Mouse (Mus musculus): ENCODE data around the gene Endov.

The Endov gene

DNA sequence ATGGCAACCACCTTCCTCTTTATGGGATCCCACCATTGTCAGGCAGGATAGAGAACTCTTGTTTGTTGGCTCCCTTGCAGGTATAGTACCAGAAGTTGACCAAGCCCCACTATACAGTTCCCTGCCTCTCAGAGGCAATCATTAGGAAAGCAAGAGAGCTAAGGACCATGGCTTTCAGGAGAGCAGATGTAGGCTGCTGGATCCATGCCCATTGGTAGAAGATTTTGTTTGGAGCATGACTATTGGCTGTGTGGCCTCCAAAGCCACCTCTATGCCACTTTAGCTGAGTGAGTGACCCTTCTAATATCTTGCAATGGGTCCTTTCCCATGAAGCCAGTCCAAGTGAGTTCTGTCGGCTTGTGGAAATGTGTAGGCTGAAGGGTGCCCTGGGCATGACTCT, 28.2 kb downstream of the Endov start:
- DNase-seq, result peak; percentile 38 to 48

DNA sequence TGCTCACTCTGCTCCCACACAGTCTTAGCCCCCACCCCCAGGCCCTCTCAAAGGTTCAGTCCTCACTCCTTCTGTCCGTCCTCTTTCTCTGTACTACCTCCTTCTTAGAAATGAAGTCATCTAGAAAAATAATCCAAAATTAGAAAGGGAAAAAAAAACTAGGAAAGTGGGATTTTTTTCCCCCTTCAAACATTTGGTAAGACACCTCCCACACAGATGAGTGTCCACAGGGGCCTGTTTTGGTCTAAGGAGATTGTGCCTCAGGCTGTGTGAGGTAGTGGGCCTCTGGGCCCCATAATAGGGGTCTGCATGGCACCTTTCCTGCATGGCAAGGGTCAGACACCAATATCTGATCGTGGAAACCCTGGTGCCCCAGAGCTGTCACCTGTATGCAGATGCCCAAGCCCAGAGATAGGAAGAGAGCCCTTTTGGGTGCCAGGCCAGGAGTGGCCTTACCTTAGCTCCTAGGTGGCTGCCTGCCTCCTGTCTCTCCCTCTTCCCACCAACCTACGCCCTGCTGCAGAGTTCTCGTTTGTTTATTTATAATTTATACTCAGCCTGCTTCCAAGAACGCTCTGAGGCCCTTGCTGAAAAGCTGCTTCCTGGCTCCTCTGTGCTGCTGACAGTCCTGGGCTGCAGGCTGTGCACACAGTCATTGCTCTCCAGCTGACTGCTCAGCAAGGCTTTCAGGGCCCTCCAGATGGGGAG, 29.0 kb downstream of the Endov start:
- DNase-seq, result no peak

DNA sequence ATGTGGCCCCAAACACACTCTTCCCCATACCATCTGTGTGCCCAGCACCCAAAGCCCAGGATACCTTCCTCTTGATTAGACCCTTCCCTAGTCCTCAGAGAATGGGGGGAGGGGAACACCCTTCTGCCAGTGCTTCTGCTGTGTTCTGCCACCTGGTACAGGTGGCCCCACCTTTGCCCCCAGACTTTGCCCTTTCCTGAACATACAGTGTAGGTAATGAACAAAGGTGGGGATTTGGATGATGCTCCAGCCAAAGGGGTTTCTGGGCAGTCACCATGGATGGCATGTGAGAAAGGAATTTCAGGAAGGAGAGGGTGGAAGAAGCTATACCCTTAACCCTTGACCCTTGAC, 29.5 kb downstream of the Endov start:
- no peak for DNase-seq

DNA sequence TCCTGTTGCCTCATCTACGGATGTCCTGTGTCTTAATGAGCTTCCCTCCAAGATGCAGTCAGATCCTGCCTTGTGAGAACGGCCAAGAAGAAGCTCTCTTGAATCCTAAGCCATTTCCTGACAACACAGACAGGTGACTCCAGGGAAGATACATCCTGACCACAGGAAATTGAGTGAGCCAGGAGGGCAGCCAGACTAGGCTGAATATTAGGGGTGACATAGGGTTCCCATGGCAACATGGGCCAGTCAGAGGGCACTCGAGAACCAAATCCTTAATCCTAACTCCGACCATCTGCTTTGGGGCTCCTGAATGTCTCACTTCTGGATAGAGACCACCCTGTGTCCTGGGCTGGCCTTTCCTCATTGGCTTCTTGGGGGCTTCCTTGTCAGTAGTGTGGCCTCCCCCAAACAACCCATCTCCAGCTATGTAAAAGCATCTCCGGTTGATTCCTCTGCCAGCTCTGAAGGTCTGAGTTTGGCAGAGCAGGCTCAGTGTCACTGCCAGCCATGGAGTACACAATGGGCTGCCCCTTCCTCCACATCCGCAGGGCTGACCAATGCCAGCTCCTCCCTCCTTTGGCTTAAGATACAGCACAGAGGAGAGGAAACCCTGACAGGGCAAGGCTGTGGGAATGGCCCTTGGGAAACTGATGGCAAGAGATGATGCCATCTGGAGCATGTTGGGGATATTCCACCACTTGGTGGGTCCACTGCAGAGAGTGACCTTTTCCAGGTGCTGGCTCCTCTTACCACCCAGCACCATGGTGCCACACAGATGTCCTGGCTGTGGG, 31.0 kb downstream of the Endov start:
- peak in 1 of 2 experiments; percentile 77 for DNase-seq

DNA sequence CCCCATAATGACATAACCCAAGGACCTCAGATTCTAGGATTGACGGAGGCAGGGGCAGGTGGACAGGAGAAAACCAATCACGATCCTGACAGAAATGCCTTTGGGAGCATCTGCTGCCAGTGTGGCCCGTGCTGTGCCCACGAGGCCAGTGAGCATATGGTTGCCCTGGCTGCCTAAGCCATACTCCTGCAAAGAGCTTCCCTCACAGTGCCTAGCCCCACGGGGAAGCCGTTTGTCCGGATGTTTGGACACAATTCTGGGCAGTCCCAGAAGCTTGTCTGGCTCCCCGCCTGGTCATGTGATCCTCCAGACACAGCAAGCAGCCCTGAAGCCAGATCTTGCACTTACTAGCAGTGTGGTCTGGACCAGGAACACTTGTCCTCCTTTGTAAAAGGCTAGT, 31.6 kb downstream of the Endov start:
- peak; percentile 98 for DNase-seq

DNA sequence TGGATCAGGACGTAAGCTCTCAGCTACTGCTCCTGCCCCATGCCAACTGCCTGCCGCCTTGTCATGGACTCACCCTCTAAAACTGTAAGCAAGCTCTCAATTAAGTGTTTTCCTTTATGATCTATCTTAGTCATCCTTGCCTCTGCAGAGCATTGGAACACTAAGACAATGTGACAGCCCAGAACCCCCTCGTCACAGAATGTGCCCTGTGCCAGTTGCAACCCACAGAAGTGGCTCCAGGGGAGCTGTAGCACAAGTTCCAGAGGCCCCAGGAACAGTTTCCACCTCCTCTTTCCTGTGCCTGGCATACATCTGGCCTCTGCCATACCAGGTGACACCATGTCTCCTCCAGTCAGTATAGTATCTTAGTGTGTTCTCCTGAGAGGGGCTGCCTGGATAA, 32.2 kb downstream of the Endov start:
- DNase-seq, result no peak

DNA sequence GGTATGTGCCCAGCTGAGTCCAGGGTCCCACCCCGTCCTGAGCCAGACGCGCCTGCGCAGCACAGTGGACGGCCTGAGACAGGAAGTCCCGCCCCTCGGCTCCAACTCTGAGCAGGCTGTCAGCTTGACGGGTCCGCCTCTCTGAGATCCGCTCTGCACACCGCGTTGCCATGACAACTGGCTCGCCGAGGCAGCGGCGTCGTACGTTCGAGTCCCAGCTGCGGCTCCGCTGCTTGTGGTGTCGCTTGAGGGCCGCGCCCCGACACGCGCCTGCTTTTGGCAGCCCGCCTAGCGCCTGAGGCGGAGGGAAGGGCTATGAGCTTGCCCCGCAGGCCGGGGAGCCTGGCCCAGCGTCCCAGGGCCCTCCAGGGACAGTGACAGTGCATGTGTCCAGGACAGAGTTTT, 33.4 kb downstream of the Endov start:
- peak; percentile 64 to 65 for DNase-seq

DNA sequence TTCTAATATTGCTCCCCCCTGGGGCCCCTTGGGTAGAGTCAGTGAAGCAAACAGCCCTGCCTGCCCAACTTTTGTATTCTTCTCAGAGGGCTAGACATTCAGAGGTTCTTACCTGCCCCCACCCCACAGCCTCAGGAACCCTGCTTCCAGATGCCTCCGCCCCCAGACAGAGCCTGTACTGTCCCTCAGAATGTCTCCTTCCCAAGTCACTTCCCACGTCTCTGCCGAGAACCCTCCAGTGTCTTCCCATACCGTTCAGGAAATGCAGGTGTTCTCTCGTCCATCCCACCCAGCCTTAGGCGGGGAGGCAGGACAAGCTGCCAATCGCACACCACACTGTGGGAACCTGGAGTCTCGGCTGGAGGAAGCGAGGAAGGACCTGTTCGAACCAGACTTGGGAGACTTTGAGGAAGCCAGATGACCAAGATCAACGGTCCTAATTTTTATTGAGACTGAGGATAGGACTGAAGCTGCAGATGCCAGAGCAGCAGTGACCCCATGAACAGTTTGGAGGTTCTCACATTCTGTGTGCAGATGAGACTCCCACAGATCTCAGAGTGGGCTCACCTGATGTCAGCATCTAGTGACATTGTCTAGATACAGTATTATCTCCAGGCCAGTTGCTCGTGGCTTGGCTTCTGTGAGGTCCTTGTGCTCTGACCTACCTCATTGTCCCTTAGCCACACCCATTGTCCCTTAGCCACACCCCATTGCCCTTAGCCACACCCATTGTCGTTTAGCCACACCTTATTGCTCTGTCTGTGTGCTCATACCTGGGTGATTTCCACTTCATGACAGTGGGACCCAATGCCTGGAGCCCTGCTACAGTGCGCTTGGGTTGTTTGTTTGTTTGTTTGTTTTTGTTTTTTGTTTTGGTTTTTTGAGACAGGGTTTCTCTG, 35.2 kb downstream of the Endov start:
- DNase-seq, result no peak

DNA sequence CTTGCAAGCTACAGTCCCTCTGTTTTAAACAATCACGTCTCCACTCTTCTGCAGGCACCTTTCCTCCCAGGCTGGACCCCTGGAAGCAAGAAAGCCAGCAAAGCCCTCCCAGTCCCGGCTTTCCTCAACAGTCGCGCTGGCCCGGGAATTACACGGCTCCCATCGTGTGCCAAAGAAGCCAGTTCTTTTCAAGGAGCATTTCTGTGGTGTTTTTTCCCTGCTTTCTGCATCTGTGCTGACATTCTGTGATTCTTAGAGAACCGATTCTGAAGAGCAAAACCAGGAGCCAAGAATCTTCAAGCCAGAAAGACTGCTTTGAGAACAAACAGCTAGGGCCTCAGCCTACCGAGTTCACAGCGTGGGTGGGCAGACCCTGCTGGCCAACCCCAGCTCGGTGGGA, 37.8 kb downstream of the Endov start:
- no peak for DNase-seq

DNA sequence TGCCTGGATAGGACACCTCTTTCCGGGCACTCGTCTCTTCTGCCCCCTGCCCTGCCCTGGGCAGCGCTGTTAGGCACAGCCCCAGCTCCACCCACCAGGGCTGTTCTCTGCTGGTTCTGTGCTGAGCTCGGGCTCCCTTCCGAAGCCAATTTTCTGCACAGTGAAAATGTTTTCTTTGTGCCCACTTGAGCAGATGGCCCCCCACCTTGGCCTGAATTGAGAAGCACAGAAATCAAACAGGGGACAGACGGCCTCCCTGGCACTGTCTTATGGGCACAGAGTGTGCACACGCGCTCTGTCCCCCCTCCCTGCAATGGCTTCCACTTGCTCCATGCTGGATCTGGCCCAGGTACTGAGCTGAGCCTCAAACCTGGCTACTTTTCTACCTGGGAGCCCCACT, 41.3 kb downstream of the Endov start:
- DNase-seq, result peak; percentile 81 to 83

DNA sequence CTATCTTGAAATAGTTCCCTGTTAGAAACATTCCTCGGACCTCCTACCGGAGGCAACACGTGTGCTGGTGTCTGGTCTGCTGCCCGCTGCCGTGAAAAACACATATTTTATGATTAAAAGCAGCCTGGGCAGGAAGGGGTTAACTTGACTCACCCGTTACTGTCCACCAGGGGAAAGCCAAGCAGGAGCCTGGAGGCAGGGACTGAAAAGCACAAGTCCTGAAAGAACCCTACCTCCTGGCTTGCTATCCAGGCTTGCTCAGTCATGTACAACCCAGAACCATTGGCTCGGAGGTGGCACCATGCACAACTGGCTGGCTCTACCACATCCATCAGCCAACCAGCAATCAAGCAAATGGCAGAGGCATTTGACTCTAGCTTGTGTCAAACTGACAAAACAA, 42.6 kb downstream of the Endov start:
- no peak for DNase-seq

DNA sequence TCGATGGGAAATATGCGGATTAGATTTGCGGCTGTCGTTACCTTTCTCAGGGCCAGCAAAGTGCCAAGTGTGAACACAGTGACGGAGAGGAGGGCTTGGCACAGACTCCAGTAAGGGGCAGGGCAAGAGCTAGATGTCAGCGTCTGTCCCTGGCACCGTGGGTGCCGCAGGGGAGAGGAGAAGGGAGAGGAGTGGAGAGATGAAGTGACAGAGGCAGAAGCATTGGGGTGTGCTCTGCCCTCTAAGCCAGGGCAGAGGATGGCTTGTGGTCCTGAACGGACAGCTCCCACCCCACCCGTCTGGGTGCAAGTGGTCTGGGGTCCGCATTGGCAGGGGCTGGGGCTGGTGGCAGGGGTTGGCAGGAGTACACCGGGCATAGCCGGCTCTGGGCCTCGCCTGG, 48.8 kb downstream of the Endov start:
- DNase-seq, result peak; percentile 64 to 69

DNA sequence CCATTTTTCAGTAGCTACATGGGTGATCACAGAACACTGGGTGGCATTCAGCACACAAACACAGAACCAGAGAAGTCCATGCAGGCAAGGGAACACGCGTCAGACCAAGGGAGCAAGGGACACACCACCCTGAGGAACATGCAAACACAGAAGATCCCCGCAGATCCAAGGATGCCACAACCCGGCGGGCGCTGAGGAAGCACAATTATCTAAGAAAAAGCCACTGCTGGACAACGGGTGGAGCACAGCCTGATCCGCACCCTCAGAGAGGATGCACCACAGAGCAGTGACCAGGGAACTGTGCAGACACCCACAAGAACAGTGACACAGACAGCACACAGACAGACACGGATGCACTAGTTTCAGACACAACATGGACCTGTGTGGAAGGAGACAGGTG, 49.4 kb downstream of the Endov start:
- no peak for DNase-seq

DNA sequence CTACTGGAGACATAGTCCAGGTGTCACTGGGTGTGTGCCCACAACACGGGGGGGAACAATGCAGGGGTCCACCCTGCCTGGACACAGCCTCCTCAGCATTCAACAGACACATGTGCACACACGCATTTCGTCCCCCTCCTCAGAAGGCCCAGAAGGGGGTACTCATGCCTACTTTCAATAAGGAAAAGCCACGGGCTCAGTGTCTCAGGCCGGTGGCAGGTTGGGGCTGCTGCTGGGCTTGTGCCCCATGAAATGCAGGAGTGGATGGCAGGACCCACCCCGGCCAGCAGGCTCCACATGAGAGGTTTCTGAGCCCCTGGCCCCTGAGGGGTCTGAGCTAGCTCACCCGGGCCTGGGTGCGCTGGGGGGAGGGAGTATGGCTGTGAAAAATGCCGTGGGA, 49.9 kb downstream of the Endov start:
- DNase-seq, result peak; percentile 38 to 47

DNA sequence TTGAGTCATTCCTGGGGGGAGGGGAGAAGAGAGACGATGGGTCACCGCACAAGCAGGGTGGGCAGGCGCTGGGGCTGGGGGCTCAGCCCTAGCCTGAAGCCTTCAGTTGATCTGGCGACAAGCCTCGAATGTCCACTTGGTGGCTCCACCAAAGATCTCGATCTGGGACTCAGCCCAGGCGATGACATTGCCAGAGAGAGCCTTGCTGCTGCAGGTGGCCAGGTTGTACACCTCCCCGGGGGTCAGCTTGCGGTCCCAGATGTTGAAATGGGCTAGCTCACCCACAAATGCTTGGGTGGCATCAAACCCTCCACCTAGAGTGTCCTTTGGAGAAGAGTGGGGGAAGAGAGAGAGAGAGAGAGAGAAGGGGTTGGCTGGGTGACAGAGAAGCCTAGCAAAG, 51.2 kb downstream of the Endov start:
- DNase-seq, result peak; percentile 68 to 69

DNA sequence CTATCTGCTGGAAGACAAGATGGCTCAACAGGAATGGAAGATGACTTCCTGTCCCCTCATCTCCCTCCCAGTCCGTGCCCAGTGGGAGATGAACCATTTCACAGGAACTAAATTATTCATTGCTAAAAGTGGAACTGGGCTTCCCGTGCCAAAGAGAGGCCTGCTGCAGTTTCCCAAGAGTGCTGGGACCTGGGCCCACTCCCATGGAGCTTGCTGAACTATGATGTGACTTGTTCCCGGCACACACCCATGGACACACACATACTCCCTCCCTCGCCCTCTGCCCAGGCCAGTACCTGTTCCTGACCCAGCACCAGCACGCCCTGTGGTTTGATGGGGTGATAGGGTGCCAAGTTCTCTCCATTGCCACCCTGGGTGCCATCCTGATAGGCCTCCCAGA, 51.7 kb downstream of the Endov start:
- DNase-seq, result peak; percentile 76 to 79

DNA sequence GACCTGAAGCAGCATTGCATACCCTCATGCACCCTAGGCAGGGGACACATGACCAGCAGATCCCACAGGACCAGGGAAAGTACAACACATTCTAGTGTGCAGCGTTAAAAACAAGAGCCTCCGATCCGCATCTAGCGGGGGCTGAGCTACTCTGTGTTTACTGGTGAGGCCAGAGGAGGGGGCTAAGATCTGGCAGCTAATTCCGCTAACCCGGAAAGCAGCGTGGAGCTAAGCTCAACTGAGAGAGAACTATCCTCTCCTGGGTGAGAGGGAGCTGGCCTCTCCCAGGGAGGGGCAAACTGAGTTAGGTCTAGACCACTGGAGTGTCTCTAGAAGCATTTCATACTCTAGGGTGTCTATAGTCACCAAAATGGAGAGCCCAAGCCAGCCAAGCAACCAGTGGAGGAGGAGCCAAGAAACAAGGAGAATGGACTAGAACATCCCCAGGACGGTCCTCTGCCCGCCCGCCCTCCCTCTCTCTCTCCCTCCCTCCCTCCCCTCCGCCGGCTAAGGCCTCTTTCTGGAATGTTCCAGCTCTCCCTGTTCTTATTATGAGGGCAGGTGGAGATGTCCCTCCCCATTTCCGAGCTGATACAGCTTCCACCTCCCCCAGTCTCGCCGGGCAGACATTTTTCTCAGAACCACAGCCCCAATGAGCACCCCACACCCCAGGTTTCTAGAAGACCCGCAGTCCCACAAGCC, 52.8 kb downstream of the Endov start:
- DNase-seq, result peak in 1 of 2 experiments; percentile 40

DNA sequence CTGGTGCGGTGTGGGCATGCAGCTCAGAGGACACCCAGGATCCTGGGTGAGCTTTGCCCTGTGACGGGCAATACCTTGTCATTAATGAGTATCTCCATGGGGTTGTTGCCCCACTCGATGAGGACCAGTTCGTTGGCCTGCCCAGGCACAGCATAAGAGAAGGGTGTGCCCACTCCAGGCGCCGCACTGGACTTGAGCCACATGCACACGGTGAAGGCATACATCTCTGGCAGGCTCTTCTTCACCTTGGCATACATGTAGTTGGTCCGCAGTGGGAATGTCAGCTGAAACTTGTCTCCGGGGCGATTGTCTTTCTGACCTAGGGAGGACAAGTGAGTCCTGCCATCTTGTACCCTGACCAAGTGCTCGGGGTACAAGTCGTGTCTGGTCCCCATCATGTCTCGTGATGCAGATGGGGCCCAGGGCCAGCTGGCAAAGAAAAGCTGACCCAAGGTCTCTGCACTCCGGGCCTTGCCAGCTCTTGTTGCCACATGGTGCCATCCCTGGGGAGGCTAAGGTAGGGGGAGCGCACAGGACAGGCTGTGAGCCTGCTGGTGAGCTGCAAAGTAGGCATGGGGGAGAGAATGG, 53.5 kb downstream of the Endov start:
- peak; percentile 71 to 78 for DNase-seq

DNA sequence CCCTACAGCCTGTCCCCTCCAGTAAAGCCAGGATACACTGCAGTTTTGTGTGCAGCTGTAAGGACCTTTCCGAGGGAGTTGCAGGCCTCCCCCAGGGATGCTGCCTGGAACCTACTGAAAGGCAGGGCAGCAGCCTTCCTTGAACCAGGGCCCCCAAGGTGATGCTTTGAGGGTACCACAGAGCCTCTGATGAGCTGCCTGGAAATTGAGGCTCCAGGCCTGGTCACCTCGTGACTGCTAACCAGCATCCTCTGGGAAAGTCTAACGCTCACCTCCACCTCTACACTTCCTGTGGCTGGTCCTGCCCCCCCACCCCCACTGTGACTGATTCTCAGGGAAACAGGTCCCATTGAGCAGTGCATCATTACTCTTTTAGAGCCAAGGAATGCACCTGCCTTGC, 54.1 kb downstream of the Endov start:
- peak; percentile 30 to 51 for DNase-seq

DNA sequence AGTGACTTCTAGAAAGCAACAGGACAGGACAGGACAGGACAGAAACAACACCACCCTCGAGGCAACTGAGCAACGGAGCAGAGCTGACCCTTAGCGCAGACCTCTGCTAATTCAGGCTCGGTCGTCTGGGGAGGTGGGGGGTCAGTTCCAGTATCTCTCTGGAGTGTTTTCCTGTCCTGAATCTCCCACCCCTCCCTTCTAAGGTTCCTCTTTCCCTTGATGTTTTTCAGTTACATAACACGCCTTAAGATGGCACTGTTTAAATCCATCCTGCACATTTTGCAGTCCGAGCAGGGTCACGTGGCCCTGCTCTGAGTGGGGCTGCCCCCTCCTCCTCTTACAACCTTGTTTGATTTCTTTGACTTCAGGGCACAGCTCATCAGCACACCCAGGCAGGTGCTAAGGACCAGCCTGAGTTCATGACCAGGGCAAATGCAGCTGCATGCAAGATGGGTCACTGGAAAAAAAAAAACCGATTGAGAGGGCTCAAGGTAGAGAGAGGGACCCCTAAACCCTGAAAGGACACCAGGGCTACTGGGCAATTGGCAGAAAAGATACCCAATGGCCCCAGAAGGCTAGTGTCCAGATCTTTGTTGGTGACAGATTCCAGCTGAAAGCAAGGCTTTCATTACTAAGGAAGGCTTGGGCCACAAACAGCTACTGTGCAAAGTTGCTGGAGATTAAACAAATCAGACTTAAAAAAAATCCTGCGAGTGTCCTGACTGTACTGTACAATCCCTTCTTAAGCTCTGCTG, 54.8 kb downstream of the Endov start:
- peak; percentile 65 to 68 for DNase-seq

DNA sequence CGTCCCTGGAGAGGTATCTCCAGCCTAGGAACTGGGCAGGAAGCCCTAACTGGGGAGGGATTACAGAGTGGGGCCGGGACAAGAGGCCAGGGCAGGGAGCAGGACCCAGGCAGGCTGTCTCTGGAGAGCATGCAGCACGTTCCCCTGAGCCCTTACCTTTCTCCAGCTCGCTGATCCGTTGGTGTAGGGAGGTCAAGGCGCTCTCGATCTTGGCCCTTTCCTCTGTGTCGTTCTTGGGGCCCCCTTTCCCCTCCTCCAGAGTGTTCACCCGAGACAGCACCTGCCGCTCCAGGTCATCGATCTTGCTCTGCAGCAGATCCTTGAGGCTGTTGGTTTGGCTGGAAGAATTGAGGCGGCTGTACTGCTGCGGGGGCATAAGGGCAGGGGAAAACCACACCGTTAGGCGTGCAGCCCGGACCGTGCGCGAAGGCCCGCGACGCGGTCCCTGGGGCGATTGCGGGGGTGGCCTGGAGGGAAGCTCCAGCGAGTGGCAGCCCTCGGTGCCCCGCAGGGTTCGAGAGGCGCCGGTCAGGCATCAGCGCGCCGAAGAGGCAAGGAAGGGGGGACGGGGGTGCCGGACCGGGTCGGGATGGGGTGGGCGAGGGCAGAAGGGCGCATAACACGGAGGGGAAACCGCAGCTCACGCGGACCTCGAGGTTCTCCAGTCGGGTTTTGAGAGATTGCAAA, 55.5 kb downstream of the Endov start:
- peak; percentile 67 to 71 for DNase-seq
